ENCODE assay signal across 8 mouse cellular contexts in genomic region chr8:71610822-71611651, GRCm38 (mm10). TPM values are rescaled to one million over a fixed set of nuclear protein-coding genes. Genes with fewer than 3 reads are reported as not detected.
DNase-seq lines count a peak whose midpoint lies in the region; ATAC-seq lines count a peak whose summit lies in the region.

TSS of gene Colgalt1 (plus strand) at chr8:71610998.

- DNase-seq in CD4-positive, CD25-positive, alpha-beta regulatory T cell, adult 2 months (ENCODE audit: low read depth, low spot score): peak; percentile 98
- peak; percentile 88 for DNase-seq in fat pad, adult 2 months (ENCODE audit: extremely low read depth, low read depth, low spot score)
- DNase-seq in kidney, postnatal 10 days: peak; percentile 98
- peak; percentile 99 for DNase-seq in natural killer cell, adult 2 months (ENCODE audit: low spot score in 2 of 2)

- peaks cover 37% of the 10 kb centered on the region for H3K36me3 ChIP-seq in heart, embryonic 13.5 days
- peaks cover 36% of the 10 kb centered on the region for H3K36me3 ChIP-seq in liver, embryonic 12.5 days
- peaks cover 9% of the 10 kb centered on the region for H3K36me3 ChIP-seq in stomach, embryonic 15.5 days

- H3K27ac ChIP-seq in brown adipose tissue, adult 24 weeks (replicated peaks; ENCODE audit: low read depth, low read length): peak within 1 kb of the TSS; percentile 54
- H3K27ac ChIP-seq in heart, embryonic 13.5 days (replicated peaks): peak within 1 kb of the TSS; percentile 83
- peak within 1 kb of the TSS; percentile 88 for H3K27ac ChIP-seq in liver, embryonic 12.5 days
- H3K27ac ChIP-seq in stomach, embryonic 15.5 days: peak within 1 kb of the TSS; percentile 88

- no peaks in the 10 kb centered on the region for H3K9me3 ChIP-seq in heart, embryonic 13.5 days
- no peaks in the 10 kb centered on the region for H3K9me3 ChIP-seq in liver, embryonic 12.5 days (replicated peaks)
- H3K9me3 ChIP-seq in stomach, embryonic 15.5 days: no peaks in the 10 kb centered on the region

- no peaks in the 10 kb centered on the region for H3K27me3 ChIP-seq in heart, embryonic 13.5 days (replicated peaks)
- H3K27me3 ChIP-seq in liver, embryonic 12.5 days (replicated peaks): no peaks in the 10 kb centered on the region
- no peaks in the 10 kb centered on the region for H3K27me3 ChIP-seq in stomach, embryonic 15.5 days (replicated peaks)

- ATAC-seq in heart, embryonic 13.5 days (ENCODE audit: extremely low read depth, insufficient number of reproducible peaks, low FRiP score, low TSS enrichment): peak; percentile 100
- peak; percentile 99 for ATAC-seq in liver, embryonic 12.5 days
- ATAC-seq in stomach, embryonic 15.5 days (ENCODE audit: insufficient read depth, low FRiP score, low read depth): peak; percentile 99

- peak within 1 kb of the TSS; percentile 83 for H3K4me2 ChIP-seq in heart, embryonic 13.5 days
- peak within 1 kb of the TSS; percentile 99 for H3K4me2 ChIP-seq in liver, embryonic 12.5 days
- H3K4me2 ChIP-seq in stomach, embryonic 15.5 days: peak within 1 kb of the TSS; percentile 71

- H3K4me3 ChIP-seq in brown adipose tissue, adult 24 weeks (ENCODE audit: insufficient read depth, low read depth, low read length): peak within 1 kb of the TSS; percentile 79
- peak within 1 kb of the TSS; percentile 86 for H3K4me3 ChIP-seq in heart, embryonic 13.5 days
- peak within 1 kb of the TSS; percentile 89 for H3K4me3 ChIP-seq in liver, embryonic 12.5 days
- H3K4me3 ChIP-seq in stomach, embryonic 15.5 days (replicated peaks): peak within 1 kb of the TSS; percentile 90

- under 1% methylated on average over 82 of the region's 82 CpGs for WGBS in heart, embryonic 13.5 days
- under 1% methylated on average over 77 of the region's 82 CpGs for WGBS in liver, embryonic 12.5 days (ENCODE audit: insufficient replicate concordance)
- WGBS in stomach, embryonic 15.5 days: under 1% methylated on average over 82 of the region's 82 CpGs

- peaks cover 7% of the 10 kb centered on the region for H3K4me1 ChIP-seq in brown adipose tissue, adult 24 weeks (ENCODE audit: control insufficient read depth, insufficient read depth, insufficient read length, low read length)
- peaks cover 26% of the 10 kb centered on the region for H3K4me1 ChIP-seq in heart, embryonic 13.5 days
- H3K4me1 ChIP-seq in liver, embryonic 12.5 days: peaks cover 42% of the 10 kb centered on the region
- peaks cover 12% of the 10 kb centered on the region for H3K4me1 ChIP-seq in stomach, embryonic 15.5 days

- H3K9ac ChIP-seq in heart, embryonic 13.5 days: peak within 1 kb of the TSS; percentile 94
- peak within 1 kb of the TSS; percentile 89 for H3K9ac ChIP-seq in liver, embryonic 12.5 days
- H3K9ac ChIP-seq in stomach, embryonic 15.5 days: peak within 1 kb of the TSS; percentile 89

RNA-seq across cellular contexts. Expression of gene Colgalt1, which starts in this region (rescaled TPM):
- polyA plus RNA-seq in brown adipose tissue, adult 24 weeks (2012; ENCODE audit: insufficient read depth, insufficient read length, missing spikeins): 15.1 and 20.1 TPM in 2 replicates
- 54.8 and 58.3 TPM in 2 replicates for polyA plus RNA-seq in heart, embryonic 13.5 days (2015; fragmentation: Nextera tagmentation; extraction: Ambion mirVana)
- 29.0 and 30.1 TPM in 2 replicates for polyA plus RNA-seq in liver, embryonic 12.5 days (2016; fragmentation: Nextera tagmentation; extraction: Ambion mirVana)
- polyA plus RNA-seq in stomach, embryonic 15.5 days (2015; fragmentation: Nextera tagmentation; extraction: Ambion mirVana): 70.6 and 75.1 TPM in 2 replicates

Comparison
In these comparisons a context has a peak if more than half of its experiments do, and no peak if none do; other contexts are left out.
1. Peak in every context shown above with its lines: DNase-seq, ATAC-seq, H3K4me3 ChIP-seq and H3K27ac ChIP-seq.